Mouse (Mus musculus) leukemia stem cell, adult 10-12 weeks (primary cell): ENCODE results near the gene Raf1. TPM values are rescaled to one million over a fixed set of nuclear protein-coding genes. Genes with fewer than 3 reads are reported as not detected.

ENCODE experiments used
- polyA plus RNA-seq: library from polyadenylated mRNA; stranded (reverse); fragments of >175 nt; gene quantifications from 2 replicates; pipeline ENCODE4 v1.2.3, GENCODE M21; 2012; ENCODE audit warnings: low replicate concordance

Gene Raf1
- 17.5 and 39.2 TPM in 2 replicates for polyA plus RNA-seq

GRCm38 (mm10) chr6:115676452-115677128, at the start of gene Raf1:
Gene Raf1 (minus strand): TSS chr6:115676635.

GRCm38 (mm10) chr6:115601715-115602523, 74.5 kb downstream of the Raf1 start, which contains the start of gene Mkrn2:
Gene Mkrn2 (plus strand): TSS chr6:115601902.

GRCm38 (mm10) chr6:115592458-115592857, 84.0 kb downstream of the Raf1 start, which contains the start of gene Mkrn2os:
Gene Mkrn2os (minus strand): TSS chr6:115592576.

Other genes with a start within 250 kb of the Raf1 start
- gene Tsen2, start 132.0 kb downstream of the Raf1 start, polyA plus RNA-seq = 2.4 and 11.2 TPM in 2 replicates
- gene Mkrn2os, start 84.1 kb downstream of the Raf1 start, polyA plus RNA-seq = not detected in 2 replicates
- 1.9 and 29.8 TPM in 2 replicates for gene Mkrn2, start 74.7 kb downstream of the Raf1 start, polyA plus RNA-seq
- gene Tmem40, start 85.8 kb upstream of the Raf1 start, polyA plus RNA-seq = 4.4 and 5.8 TPM in 2 replicates
- 1.1 and 1.3 TPM in 2 replicates for gene Cand2, start 97.9 kb upstream of the Raf1 start, polyA plus RNA-seq
- gene Rpl32, start 132.1 kb upstream of the Raf1 start, polyA plus RNA-seq = 458 and 578 TPM in 2 replicates
- 0.16 and 0.19 TPM in 2 replicates for gene Efcab12, start 161.8 kb upstream of the Raf1 start, polyA plus RNA-seq
- 0.30 and 1.8 TPM in 2 replicates for gene Mbd4, start 176.7 kb upstream of the Raf1 start, polyA plus RNA-seq
- 0.11 and 1.0 TPM in 2 replicates for gene Ift122, start 176.8 kb upstream of the Raf1 start, polyA plus RNA-seq